Mouse (Mus musculus): ENCODE data around the gene Ccm2.

Ccm2 gene

GRCm38 (mm10) chr11:6603887-6604603, 57.4 kb downstream of the Ccm2 start:
- no peak for DNase-seq (ENCODE audit: low read depth)

- no peak for DNase-seq (ENCODE audit: low read depth)
Observed at GRCm38 (mm10) chr11:6604604-6604936, 57.9 kb downstream of the Ccm2 start.

- DNase-seq (ENCODE audit: low read depth): no peak
Observed at GRCm38 (mm10) chr11:6605021-6605481, 58.4 kb downstream of the Ccm2 start.

- no peak for DNase-seq (ENCODE audit: low read depth)
Observed at GRCm38 (mm10) chr11:6605491-6606399, 59.1 kb downstream of the Ccm2 start, which contains the start of gene Nacad. Gene Nacad (minus strand): TSS chr11:6606053.

GRCm38 (mm10) chr11:6615250-6616205, 68.8 kb downstream of the Ccm2 start:
- no peak for DNase-seq (ENCODE audit: low read depth)

- no peak for DNase-seq (ENCODE audit: low read depth)
Observed at GRCm38 (mm10) chr11:6623704-6624103, 77.0 kb downstream of the Ccm2 start.

- no peak for DNase-seq (ENCODE audit: low read depth)
Observed at GRCm38 (mm10) chr11:6624619-6625382, 78.1 kb downstream of the Ccm2 start.

GRCm38 (mm10) chr11:6625478-6626387, 79.0 kb downstream of the Ccm2 start, which contains the start of gene Tbrg4:
Gene Tbrg4 (minus strand): TSS chr11:6626067.
- peak; percentile 92 for DNase-seq (ENCODE audit: low read depth)

GRCm38 (mm10) chr11:6626388-6626772, 79.7 kb downstream of the Ccm2 start:
- peak; percentile 40 for DNase-seq (ENCODE audit: low read depth)

GRCm38 (mm10) chr11:6627731-6628130, 81.0 kb downstream of the Ccm2 start:
- DNase-seq (ENCODE audit: low read depth): no peak

- peak; percentile 46 for DNase-seq (ENCODE audit: low read depth)
Observed at GRCm38 (mm10) chr11:6628568-6628967, 81.9 kb downstream of the Ccm2 start.

- DNase-seq (ENCODE audit: low read depth): peak; percentile 46
Observed at GRCm38 (mm10) chr11:6629655-6630054, 83.0 kb downstream of the Ccm2 start.

- DNase-seq (ENCODE audit: low read depth): no peak
Observed at GRCm38 (mm10) chr11:6636150-6636549, 89.5 kb downstream of the Ccm2 start.

- DNase-seq (ENCODE audit: low read depth): no peak
Observed at GRCm38 (mm10) chr11:6638537-6638936, 91.8 kb downstream of the Ccm2 start, which contains the start of gene Wap. Gene Wap (minus strand): TSS chr11:6638637.

- no peak for DNase-seq (ENCODE audit: low read depth)
Observed at GRCm38 (mm10) chr11:6639072-6639471, 92.4 kb downstream of the Ccm2 start.

GRCm38 (mm10) chr11:6644566-6644965, 97.9 kb downstream of the Ccm2 start:
- DNase-seq (ENCODE audit: low read depth): no peak

Measured in c-Kit-positive CD71-positive TER-119-negative erythroid progenitor cells, embryonic 14.5 days (primary cell).